Mouse (Mus musculus): ENCODE measurements around the gene Hdgfl2. TPM values are rescaled to one million over a fixed set of nuclear protein-coding genes. Genes with fewer than 3 reads are reported as not detected.
"Not testable (repeated sequence)": the region's sequence is repeated elsewhere in the genome, so short reads cannot be mapped to it uniquely, and the experiment has no call there.

The Hdgfl2 gene
- total RNA-seq, 2 experiments from 2014 or later, result 90.6 to 95.8 TPM

GRCm38 (mm10) chr17:56055945-56056678 lies 23.3 kb upstream of the Hdgfl2 start:
- DNase-seq (ENCODE audit: low spot score in 2 of 2), result no peak

- no peak for DNase-seq (ENCODE audit: low spot score in 2 of 2)
Measured at GRCm38 (mm10) chr17:56057381-56058120, 21.9 kb upstream of the Hdgfl2 start.

- DNase-seq (ENCODE audit: low spot score in 2 of 2), result no peak
Measured at GRCm38 (mm10) chr17:56062081-56062480, 17.4 kb upstream of the Hdgfl2 start.

GRCm38 (mm10) chr17:56065715-56066114 lies 13.7 kb upstream of the Hdgfl2 start:
- not testable (repeated sequence) for DNase-seq (ENCODE audit: low spot score in 2 of 2)

DNA sequence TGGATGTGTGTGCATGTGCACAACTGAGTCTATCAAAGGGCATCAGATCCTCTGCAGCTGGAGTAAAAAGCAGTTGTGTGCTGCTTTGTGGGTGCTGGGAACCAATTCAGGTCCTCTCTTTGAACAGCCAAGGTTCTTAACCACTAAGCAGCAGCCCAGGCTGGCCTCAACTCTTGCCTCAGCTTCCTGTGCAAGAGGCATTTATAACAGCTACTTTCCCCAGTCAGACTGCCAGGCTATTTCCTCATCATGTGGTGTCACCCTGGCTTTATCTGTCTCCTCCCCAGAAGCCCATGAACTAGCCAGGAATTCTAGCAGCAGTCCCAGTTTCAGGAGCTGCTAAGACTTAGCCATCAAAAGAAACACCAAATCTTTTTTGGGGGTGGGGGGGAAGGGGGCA lies 13.0 kb upstream of the Hdgfl2 start:
- DNase-seq (ENCODE audit: low spot score in 2 of 2), result no peak

- DNase-seq (ENCODE audit: low spot score in 2 of 2), result no peak
Measured at GRCm38 (mm10) chr17:56069066-56069465, 10.4 kb upstream of the Hdgfl2 start.

GRCm38 (mm10) chr17:56071126-56071525 lies 8.3 kb upstream of the Hdgfl2 start:
- no peak for DNase-seq (ENCODE audit: low spot score in 2 of 2)

DNA sequence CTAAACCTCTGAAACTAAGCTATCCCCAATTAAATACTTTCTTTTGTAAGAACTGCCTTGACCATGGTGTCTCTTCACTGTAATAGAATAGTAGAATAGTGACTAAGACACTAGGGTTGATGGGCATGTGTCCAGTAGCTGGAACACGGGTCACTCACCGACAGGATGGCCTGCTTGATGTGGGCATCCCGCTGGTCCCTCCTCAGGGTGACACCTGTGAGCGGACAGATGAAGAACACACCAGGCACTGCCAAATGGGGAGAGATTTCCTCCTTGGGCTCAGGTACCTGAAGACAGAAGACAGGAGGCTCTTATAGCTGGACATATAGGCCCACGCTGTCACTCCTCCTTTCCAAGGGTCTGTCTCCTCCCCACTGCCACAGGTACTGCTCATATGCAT lies 7.2 kb upstream of the Hdgfl2 start:
- DNase-seq (ENCODE audit: low spot score in 2 of 2), result no peak

- DNase-seq (ENCODE audit: low spot score in 2 of 2), result peak; percentile 63 to 66
Measured at GRCm38 (mm10) chr17:56074097-56074826, 5.2 kb upstream of the Hdgfl2 start.

- peak; percentile 99 for DNase-seq (ENCODE audit: low spot score in 2 of 2)
Measured at GRCm38 (mm10) chr17:56074827-56075208, 4.6 kb upstream of the Hdgfl2 start, which contains the start of gene Ubxn6. Gene Ubxn6 (minus strand): TSS chr17:56075028.

DNA sequence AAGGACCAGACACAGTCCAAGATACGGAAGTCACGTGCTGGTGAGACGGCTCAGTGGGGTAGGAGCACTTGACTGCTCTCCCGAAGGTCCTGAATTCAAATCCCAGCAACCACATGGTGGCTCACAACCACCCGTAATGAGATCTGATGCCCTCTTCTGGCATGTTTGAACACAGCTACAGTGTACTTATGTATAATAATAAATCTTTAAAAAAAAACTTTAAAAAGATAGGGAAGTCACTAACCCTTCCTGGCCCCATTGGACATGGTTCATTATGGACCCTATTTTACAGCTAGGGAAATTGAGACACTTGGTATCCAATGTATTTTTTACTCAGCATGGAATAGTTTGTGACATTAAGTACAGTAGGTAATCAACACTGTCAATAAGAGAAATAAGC lies 1.9 kb upstream of the Hdgfl2 start:
- DNase-seq (ENCODE audit: low spot score in 2 of 2), result no peak

- DNase-seq (ENCODE audit: low spot score in 2 of 2), result not testable (repeated sequence)
Measured at GRCm38 (mm10) chr17:56078361-56078760, 1.1 kb upstream of the Hdgfl2 start.

- DNase-seq (ENCODE audit: low spot score in 2 of 2), result peak in 1 of 2 experiments; percentile 18
Measured at GRCm38 (mm10) chr17:56079921-56080320, 487 bp downstream of the Hdgfl2 start.

- DNase-seq (ENCODE audit: low spot score in 2 of 2), result peak in 1 of 2 experiments; percentile 34
Measured at GRCm38 (mm10) chr17:56080781-56081585, 1.5 kb downstream of the Hdgfl2 start.

GRCm38 (mm10) chr17:56092312-56092711 lies 12.9 kb downstream of the Hdgfl2 start:
- DNase-seq (ENCODE audit: low spot score in 2 of 2), result no peak

DNA sequence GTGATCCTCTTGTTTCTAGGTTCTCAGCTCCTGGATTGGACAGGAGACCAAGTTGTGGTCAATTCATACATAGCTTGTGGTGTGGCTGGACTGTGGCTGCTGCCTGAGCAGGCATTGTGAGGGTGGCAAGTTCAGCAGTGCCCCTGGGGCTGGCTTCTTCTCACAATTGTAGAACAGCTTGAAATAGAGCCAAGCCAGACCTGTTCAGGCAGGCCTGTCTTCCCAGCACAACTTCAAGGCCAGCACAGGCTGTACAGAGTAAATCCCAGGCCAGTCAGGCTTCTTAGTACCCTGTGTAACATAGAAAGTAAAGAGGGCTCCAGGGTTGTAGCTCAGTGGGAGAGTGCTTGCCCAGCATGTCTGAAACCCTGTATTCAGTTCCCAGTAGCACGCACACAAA lies 13.4 kb downstream of the Hdgfl2 start:
- no peak for DNase-seq (ENCODE audit: low spot score in 2 of 2)

GRCm38 (mm10) chr17:56096883-56097282 lies 17.4 kb downstream of the Hdgfl2 start:
- DNase-seq (ENCODE audit: low spot score in 2 of 2), result no peak

- no peak for DNase-seq (ENCODE audit: low spot score in 2 of 2)
Measured at GRCm38 (mm10) chr17:56098180-56098579, 18.7 kb downstream of the Hdgfl2 start.

GRCm38 (mm10) chr17:56098711-56099572 lies 19.5 kb downstream of the Hdgfl2 start:
- no peak for DNase-seq (ENCODE audit: low spot score in 2 of 2)

GRCm38 (mm10) chr17:56100811-56101210 lies 21.4 kb downstream of the Hdgfl2 start:
- no peak for DNase-seq (ENCODE audit: low spot score in 2 of 2)
